Mouse (Mus musculus) naive thymus-derived CD4-positive, alpha-beta T cell, adult 5 months (primary cell): ENCODE data around the gene Rabggta. TPM values are rescaled to one million over a fixed set of nuclear protein-coding genes. Genes with fewer than 3 reads are reported as not detected.

ENCODE experiments used
- polyA plus RNA-seq: library from polyadenylated mRNA; unstranded; fragments of 100-300 nt; shearing (Covaris generic); gene quantifications from one replicate; pipeline ENCODE4 v1.2.1, GENCODE M21; 2017

Gene Rabggta
- polyA plus RNA-seq = 109 TPM

DNA sequence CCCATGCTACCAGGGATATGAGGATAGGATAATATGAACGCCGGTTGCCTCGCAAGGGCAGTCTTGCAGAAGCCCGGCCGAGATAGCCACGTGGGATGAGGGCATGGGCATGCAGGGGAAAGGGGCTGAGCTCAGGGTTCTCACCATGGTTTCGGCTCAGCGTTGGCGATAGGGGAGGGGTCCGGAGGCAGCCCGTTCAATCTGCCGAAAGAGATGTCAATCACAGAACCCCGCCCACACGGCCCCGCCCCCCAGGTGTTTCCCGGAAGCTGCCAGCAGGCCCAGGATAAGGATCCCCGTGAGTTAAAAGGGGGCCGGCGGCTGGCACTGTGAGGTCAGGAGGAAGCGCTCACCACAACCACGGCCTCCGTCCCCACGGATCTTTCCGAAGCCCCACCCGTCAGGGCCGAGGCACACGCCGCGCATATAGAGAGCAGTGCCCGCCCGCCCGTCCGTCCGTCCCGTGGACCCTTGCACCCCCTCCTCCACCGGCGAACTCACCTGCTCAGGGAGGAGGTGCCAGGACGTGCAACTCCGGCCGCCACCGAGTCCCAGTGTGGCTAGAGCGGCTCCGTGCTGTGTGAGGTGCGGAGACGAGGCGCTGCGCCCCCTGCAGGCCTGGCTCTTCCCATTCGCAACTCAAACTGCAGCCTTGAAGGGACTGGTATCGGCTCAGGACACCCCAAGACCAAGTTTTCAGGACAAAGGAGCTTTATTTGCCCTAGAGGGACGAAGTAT lies at the start of gene Rabggta:
Rabggta (minus strand) TSS at position 564 of the 738 bp plus-strand sequence.

DNA sequence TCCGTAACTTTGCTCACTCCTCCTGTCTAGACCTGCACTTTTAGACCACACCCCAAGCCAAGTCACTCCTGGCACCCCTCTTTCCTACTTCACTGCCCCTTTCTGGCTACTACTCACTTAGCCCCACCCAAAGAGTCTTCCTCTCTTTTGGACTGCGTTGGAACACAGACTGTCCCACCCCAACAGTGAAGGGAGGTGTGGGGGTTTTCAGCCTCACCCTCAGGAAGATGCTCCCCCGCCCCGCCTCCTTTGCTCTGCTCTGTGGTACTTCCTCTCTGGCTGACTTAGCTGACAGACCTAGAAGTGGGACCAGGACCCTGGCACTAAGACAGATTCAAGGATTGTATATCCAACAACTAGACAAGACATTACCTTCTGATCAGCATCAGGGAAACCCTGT lies 43.6 kb upstream of the Rabggta start, which contains the start of gene Ltb4r1:
Ltb4r1 (plus strand) TSS at position 267 of the 400 bp plus-strand sequence.

GRCm38 (mm10) chr14:55761163-55761562 lies 39.1 kb upstream of the Rabggta start, which contains the start of gene Ltb4r2:
Gene Ltb4r2, plus strand, starts transcription at chr14:55761428.

GRCm38 (mm10) chr14:55758363-55758784 lies 36.3 kb upstream of the Rabggta start, which contains the start of gene Cideb:
Gene Cideb, minus strand, starts transcription at chr14:55758458.

GRCm38 (mm10) chr14:55745180-55745860 lies 23.3 kb upstream of the Rabggta start, which contains the start of the genes Dhrs1 and Nop9:
Gene Dhrs1, minus strand, starts transcription at chr14:55745690.
Gene Nop9, plus strand, starts transcription at chr14:55745693.

DNA sequence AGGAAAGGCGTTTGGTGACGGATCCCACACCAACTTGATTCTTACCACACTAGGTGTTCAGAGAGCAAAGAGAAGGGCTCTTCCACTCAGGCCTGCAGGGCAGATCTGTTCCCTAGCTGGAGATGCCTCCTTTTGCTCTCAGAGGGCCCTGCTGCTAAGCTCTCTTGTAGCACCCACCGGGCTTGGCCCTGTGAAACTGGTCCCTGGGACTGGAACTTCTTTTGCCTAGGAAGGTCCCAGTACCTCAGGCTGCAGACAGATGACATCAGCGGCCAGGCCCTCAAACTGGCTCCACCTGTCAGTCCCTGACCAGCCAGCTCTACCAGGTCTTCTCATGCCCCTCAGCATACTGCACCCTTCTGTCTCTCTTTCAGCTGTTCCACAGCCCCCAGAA lies 8.3 kb downstream of the Rabggta start, which contains the start of gene Tgm1:
Tgm1 (minus strand) TSS at position 198 of the 394 bp plus-strand sequence.

GRCm38 (mm10) chr14:55681160-55682117 lies 40.6 kb downstream of the Rabggta start, which contains the start of gene Tinf2:
Gene Tinf2, minus strand, starts transcription at chr14:55681820.

DNA sequence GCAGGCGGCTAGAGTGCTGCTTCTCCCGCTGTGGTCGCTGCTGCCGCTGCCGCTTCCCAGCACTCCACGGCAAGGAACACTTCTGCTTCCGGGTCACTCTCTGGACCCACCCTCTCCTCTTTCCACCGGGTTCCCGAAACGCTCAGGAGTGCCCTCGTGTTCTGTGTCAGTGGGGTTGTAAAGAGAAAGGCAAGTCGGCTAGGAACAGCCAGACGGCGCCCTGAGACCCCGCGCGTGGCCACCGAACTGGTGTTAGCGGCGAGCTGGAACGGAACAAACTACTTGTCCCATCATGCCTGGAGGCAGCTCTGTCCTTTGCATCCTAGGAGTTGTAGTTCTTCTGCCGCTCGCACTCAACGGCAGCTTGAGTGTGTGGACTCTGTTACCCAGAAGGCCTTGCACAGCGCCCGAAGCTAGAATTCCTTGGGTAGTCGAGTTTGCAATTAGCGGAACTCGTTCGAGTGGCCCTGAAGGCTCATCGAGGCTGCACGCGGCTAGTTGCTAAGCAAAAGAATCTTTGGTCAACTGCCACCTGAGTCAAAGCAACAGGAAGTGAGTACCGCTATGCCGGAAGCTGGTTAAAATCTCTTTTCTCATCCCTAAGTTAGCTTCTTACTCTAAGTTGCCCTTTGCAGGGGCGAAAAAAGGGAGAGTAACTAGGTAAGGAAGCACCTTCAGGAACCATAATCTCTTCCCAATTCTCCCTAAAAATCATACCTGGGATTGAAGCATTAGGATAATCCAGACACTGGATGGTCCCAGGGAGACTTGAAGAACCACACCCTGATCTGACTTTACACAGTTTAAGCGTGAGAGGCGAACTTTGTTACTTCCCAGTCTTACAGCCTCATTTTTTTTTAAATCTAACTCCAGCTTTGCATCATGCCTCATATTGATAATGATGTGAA lies 50.0 kb downstream of the Rabggta start, which contains the start of the genes Gmpr2 and Nedd8:
Gmpr2 (plus strand) TSS at position 109 of the 908 bp plus-strand sequence.
Nedd8 (minus strand) TSS at position 292 of the 908 bp plus-strand sequence.

Other genes with a start within 250 kb of the Rabggta start
- 29.8 TPM for gene Dhrs4, start 243.5 kb downstream of the Rabggta start, polyA plus RNA-seq
- gene Carmil3, start 231.6 kb downstream of the Rabggta start, polyA plus RNA-seq = not detected
- gene Cpne6, start 211.8 kb downstream of the Rabggta start, polyA plus RNA-seq = not detected
- gene Nrl, start 197.3 kb downstream of the Rabggta start, polyA plus RNA-seq = not detected
- gene Pck2, start 182.0 kb downstream of the Rabggta start, polyA plus RNA-seq = 15.0 TPM
- gene Dcaf11, start 162.3 kb downstream of the Rabggta start, polyA plus RNA-seq = 135 TPM
- gene A730061H03Rik, start 161.9 kb downstream of the Rabggta start, polyA plus RNA-seq = 7.1 TPM
- gene Fitm1, start 146.6 kb downstream of the Rabggta start, polyA plus RNA-seq = not detected
- 681 TPM for gene Psme1, start 144.1 kb downstream of the Rabggta start, polyA plus RNA-seq
- 30.4 TPM for gene Emc9, start 137.0 kb downstream of the Rabggta start, polyA plus RNA-seq
- 378 TPM for gene Psme2, start 131.2 kb downstream of the Rabggta start, polyA plus RNA-seq
- 45.9 TPM for gene Rnf31, start 130.6 kb downstream of the Rabggta start, polyA plus RNA-seq
- 142 TPM for gene Irf9, start 118.7 kb downstream of the Rabggta start, polyA plus RNA-seq
- 1.1 TPM for gene Rec8, start 104.2 kb downstream of the Rabggta start, polyA plus RNA-seq
- 55.1 TPM for gene Ipo4, start 86.3 kb downstream of the Rabggta start, polyA plus RNA-seq
- 0.66 TPM for gene Gm49378, start 84.4 kb downstream of the Rabggta start, polyA plus RNA-seq
- gene Tm9sf1, start 78.5 kb downstream of the Rabggta start, polyA plus RNA-seq = 58.5 TPM
- 1.1 TPM for gene Tssk4, start 72.1 kb downstream of the Rabggta start, polyA plus RNA-seq
- gene Mdp1, start 61.8 kb downstream of the Rabggta start, polyA plus RNA-seq = 65.6 TPM
- gene Gmpr2, start 50.3 kb downstream of the Rabggta start, polyA plus RNA-seq = 34.7 TPM
- gene Nedd8, start 50.1 kb downstream of the Rabggta start, polyA plus RNA-seq = 214 TPM
- gene Tinf2, start 40.4 kb downstream of the Rabggta start, polyA plus RNA-seq = 156 TPM
- gene Tgm1, start 8.3 kb downstream of the Rabggta start, polyA plus RNA-seq = not detected
- gene Dhrs1, start 23.4 kb upstream of the Rabggta start, polyA plus RNA-seq = 18.4 TPM
- gene Nop9, start 23.4 kb upstream of the Rabggta start, polyA plus RNA-seq = 35.8 TPM
- gene Cideb, start 36.2 kb upstream of the Rabggta start, polyA plus RNA-seq = not detected
- not detected for gene Ltb4r2, start 39.2 kb upstream of the Rabggta start, polyA plus RNA-seq
- not detected for gene Ltb4r1, start 43.7 kb upstream of the Rabggta start, polyA plus RNA-seq
- not detected for gene Adcy4, start 61.8 kb upstream of the Rabggta start, polyA plus RNA-seq
- 61.2 TPM for gene Ripk3, start 66.6 kb upstream of the Rabggta start, polyA plus RNA-seq
- not detected for gene Nfatc4, start 100.9 kb upstream of the Rabggta start, polyA plus RNA-seq
- 0.06 TPM for gene Nynrin, start 131.7 kb upstream of the Rabggta start, polyA plus RNA-seq
- 0.07 TPM for gene Cbln3, start 162.1 kb upstream of the Rabggta start, polyA plus RNA-seq
- gene Khnyn, start 162.7 kb upstream of the Rabggta start, polyA plus RNA-seq = 64.5 TPM
- gene Sdr39u1, start 178.0 kb upstream of the Rabggta start, polyA plus RNA-seq = 40.2 TPM
- not detected for gene Cma1, start 222.4 kb upstream of the Rabggta start, polyA plus RNA-seq
- gene Cma2, start 228.7 kb upstream of the Rabggta start, polyA plus RNA-seq = not detected